Mouse (Mus musculus) embryonic facial prominence, embryonic 11.5 days (tissue): ENCODE results near the gene Gm10563. TPM values are rescaled to one million over a fixed set of nuclear protein-coding genes. Genes with fewer than 3 reads are reported as not detected.
A peak's percentile ranks its signal among the peaks of the same experiment; 100 is the strongest.

Source experiments
- ATAC-seq: fragments of 200-750 bp; cut with Nextera tagmentation; replicated peaks from 2 replicates; pipeline ENCODE4 v1.8.0; 2017; ENCODE audit warnings: low read depth; ENCODE audit not compliant: insufficient number of reproducible peaks, low FRiP score, low TSS enrichment
- DNase-seq: peaks from one replicate; pipeline ENCODE4 v3.0.0-alpha.2; 2015; ENCODE audit warnings: low spot score
- H3K27ac ChIP-seq: fragments of 300-500 bp; sonication (generic); replicated peaks from 2 replicates; pipeline ENCODE4 v1.5.1; 2014; ENCODE audit warnings: mild to moderate bottlenecking, low read depth, low read length, control low read depth
- H3K27me3 ChIP-seq: fragments of 300-500 bp; sonication (generic); 2 replicates; pipeline ENCODE4 v1.6.1; 2014; ENCODE audit warnings: mild to moderate bottlenecking, low read length, moderate library complexity, mixed read lengths; ENCODE audit not compliant: control insufficient read depth, insufficient read depth
- H3K36me3 ChIP-seq: fragments of 300-500 bp; sonication (generic); replicated peaks from 2 replicates; pipeline ENCODE4 v1.6.1; 2014; ENCODE audit warnings: low read depth, mild to moderate bottlenecking, low read length, moderate library complexity, mixed read lengths; ENCODE audit not compliant: control insufficient read depth, insufficient read depth
- H3K4me1 ChIP-seq: fragments of 300-500 bp; sonication (generic); 2 replicates; pipeline ENCODE4 v1.6.1; 2014; ENCODE audit warnings: low read length, mixed read lengths; ENCODE audit not compliant: control insufficient read depth, insufficient read depth
- H3K4me2 ChIP-seq: fragments of 300-500 bp; sonication (generic); 2 replicates; pipeline ENCODE4 v1.6.1; 2014; ENCODE audit warnings: low read depth, mild to moderate bottlenecking, control low read depth, low read length, moderate library complexity
- H3K4me3 ChIP-seq: fragments of 300-500 bp; sonication (generic); 2 replicates; pipeline ENCODE4 v1.5.1; 2014; ENCODE audit warnings: low read depth, low read length, control low read depth
- H3K9ac ChIP-seq: fragments of 300-500 bp; sonication (generic); replicated peaks from 2 replicates; pipeline ENCODE4 v1.6.1; 2014; ENCODE audit warnings: mild to moderate bottlenecking, control low read depth, low read length
- H3K9me3 ChIP-seq: fragments of 300-500 bp; sonication (generic); replicated peaks from 2 replicates; pipeline ENCODE4 v1.6.1; 2016; ENCODE audit warnings: mild to moderate bottlenecking, low read length, inconsistent platforms, mixed read lengths; ENCODE audit not compliant: control insufficient read depth
- WGBS: fragments of 180-500 bp; shearing (Covaris S2); extraction: QIAGEN DNeasy Blood & Tissue Kit; methylation state at CpG from one replicate; pipeline ENCODE4 v1.1.7; 2014; 5-methylcytosine and 5-hydroxymethylcytosine counted together
- polyA plus RNA-seq: library from polyadenylated mRNA; unstranded; fragments of >200 nt; fragmentation: Nextera tagmentation; extraction: Ambion mirVana; gene quantifications from 2 replicates; pipeline ENCODE4 v1.2.1, GENCODE M21; 2014

Gm10563 gene
- polyA plus RNA-seq, 1 experiment from 2014 or later: not detected

GRCm38 (mm10) chr4:155582279-155582905 lies 62.8 kb downstream of the Gm10563 start:
- 93% methylated on average over 6 of the region's 6 CpGs for WGBS
- H3K36me3 ChIP-seq: peaks cover 7% of the 10 kb centered on the region
- H3K9ac ChIP-seq: no peak overlapping the region

GRCm38 (mm10) chr4:155580420-155580819 lies 64.8 kb downstream of the Gm10563 start:
- H3K4me3 ChIP-seq: no peak overlapping the region
- no peaks in the 10 kb centered on the region for H3K9me3 ChIP-seq
- 31% methylated on average over 1 of the region's 1 CpGs for WGBS
- DNase-seq (peak; percentile 70), ATAC-seq (no peak)
- H3K27ac ChIP-seq: no peak overlapping the region
- H3K9ac ChIP-seq: no peak overlapping the region
- H3K4me1 ChIP-seq: no peaks in the 10 kb centered on the region
- no peaks in the 10 kb centered on the region for H3K27me3 ChIP-seq
- H3K4me2 ChIP-seq: no peak overlapping the region
- peaks cover 4% of the 10 kb centered on the region for H3K36me3 ChIP-seq

More at GRCm38 (mm10) chr4:155582279-155582905, 62.8 kb downstream of the Gm10563 start:
- no peaks in the 10 kb centered on the region for H3K27me3 ChIP-seq
- no peak overlapping the region for H3K4me3 ChIP-seq
- ATAC-seq (no peak), DNase-seq (no peak)
- H3K27ac ChIP-seq: no peak overlapping the region
- no peaks in the 10 kb centered on the region for H3K4me1 ChIP-seq
- H3K4me2 ChIP-seq: no peak overlapping the region
- no peaks in the 10 kb centered on the region for H3K9me3 ChIP-seq

- H3K36me3 ChIP-seq: no peaks in the 10 kb centered on the region; the same call in 1 of the 2 replicates
- no peak overlapping the region for H3K4me2 ChIP-seq
- no peak overlapping the region for H3K4me3 ChIP-seq
- ATAC-seq: no peak
- no peak overlapping the region for H3K9ac ChIP-seq
- H3K27me3 ChIP-seq: no peaks in the 10 kb centered on the region
- no peaks in the 10 kb centered on the region for H3K9me3 ChIP-seq
- DNase-seq: no peak
- H3K4me1 ChIP-seq: no peaks in the 10 kb centered on the region
- 88% methylated on average over 7 of the region's 7 CpGs for WGBS
- no peak overlapping the region for H3K27ac ChIP-seq
Observed at GRCm38 (mm10) chr4:155578336-155579125, 66.7 kb downstream of the Gm10563 start.

GRCm38 (mm10) chr4:155577741-155578140 lies 67.5 kb downstream of the Gm10563 start:
- Histone ChIP-seq H3K36me3 (no peaks in the 10 kb centered on the region; the same call in 1 of the 2 replicates), H3K9me3 (no peaks in the 10 kb centered on the region), H3K4me3 (no peak overlapping the region), H3K27ac (no peak overlapping the region), H3K27me3 (no peaks in the 10 kb centered on the region), H3K4me1 (no peaks in the 10 kb centered on the region), H3K9ac (no peak overlapping the region), H3K4me2 (no peak overlapping the region)
- ATAC-seq (no peak), DNase-seq (no peak)
- WGBS: 93% methylated on average over 5 of the region's 5 CpGs

GRCm38 (mm10) chr4:155577132-155577531 lies 68.1 kb downstream of the Gm10563 start:
- H3K4me3 ChIP-seq: no peak overlapping the region
- WGBS: 94% methylated on average over 9 of the region's 9 CpGs
- H3K4me1 ChIP-seq: no peaks in the 10 kb centered on the region
- no peak overlapping the region for H3K27ac ChIP-seq
- ATAC-seq (no peak), DNase-seq (no peak)
- H3K9me3 ChIP-seq: no peaks in the 10 kb centered on the region
- H3K9ac ChIP-seq: no peak overlapping the region
- no peak overlapping the region for H3K4me2 ChIP-seq
- no peaks in the 10 kb centered on the region for H3K27me3 ChIP-seq
- H3K36me3 ChIP-seq: no peaks in the 10 kb centered on the region; the same call in 1 of the 2 replicates

- Histone ChIP-seq H3K9me3 (no peaks in the 10 kb centered on the region), H3K36me3 (no peaks in the 10 kb centered on the region; the same call in 1 of the 2 replicates), H3K4me3 (no peak overlapping the region), H3K9ac (no peak overlapping the region), H3K4me2 (no peak overlapping the region), H3K4me1 (no peaks in the 10 kb centered on the region), H3K27me3 (no peaks in the 10 kb centered on the region), H3K27ac (no peak overlapping the region)
- no peak for ATAC-seq
- no peak for DNase-seq
- 87% methylated on average over 8 of the region's 8 CpGs for WGBS
Observed at GRCm38 (mm10) chr4:155575521-155575920, 69.7 kb downstream of the Gm10563 start.

- Histone ChIP-seq H3K4me3 (no peak overlapping the region), H3K4me1 (no peaks in the 10 kb centered on the region), H3K4me2 (no peak overlapping the region), H3K27me3 (no peaks in the 10 kb centered on the region), H3K9ac (no peak overlapping the region), H3K27ac (no peak overlapping the region), H3K36me3 (no peaks in the 10 kb centered on the region; the same call in 1 of the 2 replicates), H3K9me3 (no peaks in the 10 kb centered on the region)
- no peak for DNase-seq
- 90% methylated on average over 11 of the region's 11 CpGs for WGBS
- ATAC-seq: no peak
Observed at GRCm38 (mm10) chr4:155574931-155575330, 70.3 kb downstream of the Gm10563 start.

- no peak for ATAC-seq
- Histone ChIP-seq H3K9ac (no peak overlapping the region), H3K9me3 (no peaks in the 10 kb centered on the region), H3K4me3 (no peak overlapping the region), H3K4me1 (no peaks in the 10 kb centered on the region), H3K4me2 (no peak overlapping the region), H3K27me3 (no peaks in the 10 kb centered on the region), H3K27ac (no peak overlapping the region), H3K36me3 (no peaks in the 10 kb centered on the region; the same call in 1 of the 2 replicates)
- DNase-seq: no peak
- WGBS: 92% methylated on average over 9 of the region's 9 CpGs
Observed at GRCm38 (mm10) chr4:155573876-155574275, 71.3 kb downstream of the Gm10563 start.
